Mouse (Mus musculus): ENCODE data around the gene Necap1. TPM values are rescaled to one million over a fixed set of nuclear protein-coding genes. Genes with fewer than 3 reads are reported as not detected.
A peak's percentile ranks its signal among the peaks of the same experiment; 100 is the strongest.

Gene Necap1
- total and polyA plus RNA-seq, 3 experiments = 11.9 to 19.1 TPM; not detected in 1

DNA sequence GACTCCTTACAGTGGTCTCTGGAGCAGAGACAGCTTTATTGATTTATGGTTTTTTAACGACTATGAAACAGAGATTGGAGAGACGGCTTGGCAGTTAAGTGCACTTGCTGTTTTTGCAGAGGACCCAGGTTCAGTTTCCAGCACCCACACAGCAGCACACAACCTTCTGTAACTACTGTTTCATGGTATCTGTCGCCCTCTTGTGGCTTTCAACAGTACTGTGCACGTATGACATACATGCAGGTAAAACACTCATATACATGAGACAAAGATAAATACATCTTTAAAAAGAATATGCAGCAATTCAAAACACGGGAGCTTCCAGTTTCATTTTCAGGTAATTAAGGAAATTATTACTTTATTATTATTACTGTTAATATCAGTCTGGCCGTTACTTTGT lies 11.8 kb upstream of the Necap1 start:
- Histone ChIP-seq H3K27me3 (ENCODE audit: control insufficient read depth in 1 of 2, insufficient read depth in 2 of 2, low read length in 2 of 2) (no peaks in the 10 kb centered on the region), H3K4me3 (ENCODE audit: control insufficient read depth in 1 of 2, insufficient read depth in 1 of 2, low read depth in 2 of 2, low read length in 2 of 2) (no peak overlapping the region), H3K79me2 (ENCODE audit: control insufficient read depth, insufficient read depth, low read length, poor library complexity) (no peaks in the 10 kb centered on the region), H3K27ac (ENCODE audit: control insufficient read depth, low read depth, low read length) (no peak overlapping the region), H3K36me3 (ENCODE audit: control insufficient read depth in 1 of 2, insufficient read depth in 2 of 2, low read length in 2 of 2) (no peaks in the 10 kb centered on the region), H3K4me1 (ENCODE audit: control insufficient read depth in 1 of 2, insufficient read depth in 2 of 2, low read length in 2 of 2) (no peaks in the 10 kb centered on the region), H3K9ac (ENCODE audit: control insufficient read depth, low read depth, low read length, poor library complexity, severe bottlenecking) (no peak overlapping the region), H3K9me3 (replicated peaks; ENCODE audit: insufficient read depth, low read length) (no peaks in the 10 kb centered on the region)
- 0 out of 2 replicates have a peak, but pooled peaks have one; percentile 34 for TF ChIP-seq ZC3H11A (IDR thresholded peaks at IDR 0.05; ENCODE audit: low read depth, low read length)
- peak; percentile 67 for TF ChIP-seq RAD21 (IDR thresholded peaks at IDR 0.05; ENCODE audit: low read depth, low read length)
- peak in 2 of 3 experiments; percentile 46 to 62; a peak in 4 of 6 replicates for TF ChIP-seq CTCF (IDR thresholded peaks at IDR 0.05 in 2 of 3, conservative IDR thresholded peaks at IDR 0.05 in 1 of 3; ENCODE audit: control insufficient read depth in 1 of 3, insufficient read depth in 1 of 3, low read depth in 2 of 3, low read length in 3 of 3, poor library complexity in 1 of 3, severe bottlenecking in 1 of 3)
- no peak for TF ChIP-seq SIN3A (IDR thresholded peaks at IDR 0.05; ENCODE audit: low read length)
- peak; percentile 50 for TF ChIP-seq SMC3 (IDR thresholded peaks at IDR 0.05; ENCODE audit: low read depth, low read length)
- TF ChIP-seq MEF2A (IDR thresholded peaks at IDR 0.05; ENCODE audit: extremely low read depth, insufficient replicate concordance, low read depth, low read length, poor library complexity, severe bottlenecking) = no peak
- DNase-seq (ENCODE audit: low read depth, low spot score) = peak; percentile 48

DNA sequence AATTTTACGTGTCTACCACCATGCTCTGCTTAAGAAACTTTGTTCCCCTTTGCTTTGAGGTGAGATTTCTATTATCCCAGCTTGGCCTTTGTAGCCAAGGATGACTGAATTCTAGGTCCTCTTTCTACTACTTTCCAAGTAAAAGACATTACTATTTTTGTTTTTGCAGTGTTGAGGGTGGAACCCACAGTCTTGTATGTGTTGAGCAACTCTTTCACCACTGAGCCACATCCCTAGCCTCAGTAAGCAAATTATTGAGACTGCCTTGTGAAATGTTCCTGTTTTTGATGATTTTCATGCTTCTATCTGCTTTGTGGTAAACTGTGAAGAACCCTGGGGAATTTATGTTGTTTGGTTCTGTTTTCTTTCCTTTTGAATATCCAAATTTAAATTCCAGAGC lies 11.4 kb upstream of the Necap1 start:
- H3K79me2 ChIP-seq (ENCODE audit: control insufficient read depth, insufficient read depth, low read length, poor library complexity) = no peaks in the 10 kb centered on the region
- H3K9ac ChIP-seq (ENCODE audit: control insufficient read depth, low read depth, low read length, poor library complexity, severe bottlenecking) = no peak overlapping the region
- peak; percentile 17 for DNase-seq (ENCODE audit: low read depth, low spot score)
- no peaks in the 10 kb centered on the region for H3K36me3 ChIP-seq (ENCODE audit: control insufficient read depth in 1 of 2, insufficient read depth in 2 of 2, low read length in 2 of 2)
- TF ChIP-seq E2F4 (IDR thresholded peaks at IDR 0.05; ENCODE audit: borderline replicate concordance, low read depth, low read length) (no peak), POLR2AphosphoS2 (IDR thresholded peaks at IDR 0.05; ENCODE audit: low read length) (no peak), CHD2 (IDR thresholded peaks at IDR 0.05; ENCODE audit: low read length) (no peak), ETS1 (IDR thresholded peaks at IDR 0.05; ENCODE audit: low read depth, low read length) (no peak), ZMIZ1 (IDR thresholded peaks at IDR 0.05; ENCODE audit: low read depth, low read length) (no peak), MEF2A (IDR thresholded peaks at IDR 0.05; ENCODE audit: extremely low read depth, insufficient replicate concordance, low read depth, low read length, poor library complexity, severe bottlenecking) (no peak), BHLHE40 (IDR thresholded peaks at IDR 0.05; ENCODE audit: borderline replicate concordance, low read depth, low read length) (no peak), CHD1 (IDR thresholded peaks at IDR 0.05; ENCODE audit: low read depth, low read length) (no peak)
- no peaks in the 10 kb centered on the region for H3K9me3 ChIP-seq (replicated peaks; ENCODE audit: insufficient read depth, low read length)
- H3K27me3 ChIP-seq (ENCODE audit: control insufficient read depth in 1 of 2, insufficient read depth in 2 of 2, low read length in 2 of 2) = no peaks in the 10 kb centered on the region
- no peaks in the 10 kb centered on the region for H3K4me1 ChIP-seq (ENCODE audit: control insufficient read depth in 1 of 2, insufficient read depth in 2 of 2, low read length in 2 of 2)
- no peak overlapping the region for H3K27ac ChIP-seq (ENCODE audit: control insufficient read depth, low read depth, low read length)
- no peak overlapping the region for H3K4me3 ChIP-seq (ENCODE audit: control insufficient read depth in 1 of 2, insufficient read depth in 1 of 2, low read depth in 2 of 2, low read length in 2 of 2)

DNA sequence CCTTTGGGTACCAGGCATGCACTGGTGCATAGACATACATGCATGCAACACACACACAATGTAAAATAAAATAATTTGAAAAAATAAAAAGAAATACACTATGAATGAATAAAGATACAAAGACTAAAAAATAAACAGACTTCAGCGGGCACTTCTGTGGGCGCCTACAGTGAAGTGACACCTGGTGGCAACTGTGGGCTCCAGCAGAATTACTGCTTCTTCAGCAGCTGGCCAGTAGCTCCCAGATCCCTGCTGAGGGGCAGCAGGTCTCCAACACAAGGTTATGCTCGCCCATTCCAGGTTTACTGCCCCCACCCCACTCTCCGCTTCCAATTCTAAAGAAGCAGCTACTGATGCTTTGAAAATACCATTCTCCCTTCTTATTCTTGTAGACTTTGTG lies 6.4 kb upstream of the Necap1 start:
- no peaks in the 10 kb centered on the region for H3K79me2 ChIP-seq (ENCODE audit: control insufficient read depth, insufficient read depth, low read length, poor library complexity)
- no peaks in the 10 kb centered on the region for H3K4me1 ChIP-seq (ENCODE audit: control insufficient read depth in 1 of 2, insufficient read depth in 2 of 2, low read length in 2 of 2)
- H3K27me3 ChIP-seq (ENCODE audit: control insufficient read depth in 1 of 2, insufficient read depth in 2 of 2, low read length in 2 of 2) = no peaks in the 10 kb centered on the region
- H3K9me3 ChIP-seq (replicated peaks; ENCODE audit: insufficient read depth, low read length) = no peaks in the 10 kb centered on the region
- no peak overlapping the region for H3K9ac ChIP-seq (ENCODE audit: control insufficient read depth, low read depth, low read length, poor library complexity, severe bottlenecking)
- peak; percentile 31 for DNase-seq (ENCODE audit: low read depth, low spot score)
- H3K36me3 ChIP-seq (ENCODE audit: control insufficient read depth in 1 of 2, insufficient read depth in 2 of 2, low read length in 2 of 2) = no peaks in the 10 kb centered on the region
- no peak overlapping the region for H3K4me3 ChIP-seq (ENCODE audit: control insufficient read depth in 1 of 2, insufficient read depth in 1 of 2, low read depth in 2 of 2, low read length in 2 of 2)
- TF ChIP-seq ZC3H11A (IDR thresholded peaks at IDR 0.05; ENCODE audit: low read depth, low read length) = peak; percentile 30; the same call in 1 of the 2 replicates
- TF ChIP-seq RAD21 (IDR thresholded peaks at IDR 0.05; ENCODE audit: low read depth, low read length) = peak; percentile 32
- TF ChIP-seq MYB (IDR thresholded peaks at IDR 0.05; ENCODE audit: low read depth, low read length) = no peak
- peak; percentile 75 for TF ChIP-seq SMC3 (IDR thresholded peaks at IDR 0.05; ENCODE audit: low read depth, low read length)
- peak in 2 of 3 experiments; percentile 58; a peak in 4 of 6 replicates for TF ChIP-seq CTCF (IDR thresholded peaks at IDR 0.05 in 2 of 3, conservative IDR thresholded peaks at IDR 0.05 in 1 of 3; ENCODE audit: control insufficient read depth in 1 of 3, insufficient read depth in 1 of 3, low read depth in 2 of 3, low read length in 3 of 3, poor library complexity in 1 of 3, severe bottlenecking in 1 of 3)
- H3K27ac ChIP-seq (ENCODE audit: control insufficient read depth, low read depth, low read length) = no peak overlapping the region
